Mouse (Mus musculus): Measurements from ENCODE around the gene Adora1. TPM values are rescaled to one million over a fixed set of nuclear protein-coding genes. Genes with fewer than 3 reads are reported as not detected.

Adora1 gene
- polyA plus RNA-seq, 1 experiment from 2014 or later, result 8.4 TPM

GRCm38 (mm10) chr1:134160404-134160803 lies 74.8 kb downstream of the Adora1 start:
- Histone ChIP-seq H3K9me3 (ENCODE audit: control insufficient read depth, low read length) (0 out of 2 replicates have a peak, but pooled peaks cover 3% of the 10 kb centered on the region), H3K4me3 (ENCODE audit: low read length) (no peak overlapping the region), H3K36me3 (ENCODE audit: control insufficient read depth, insufficient read depth, low read length) (no peaks in the 10 kb centered on the region), H3K9ac (ENCODE audit: low read length) (no peak overlapping the region), H3K27ac (ENCODE audit: low read length) (no peak overlapping the region), H3K27me3 (ENCODE audit: control insufficient read depth, insufficient read depth, low read depth, low read length) (no peaks in the 10 kb centered on the region), H3K4me2 (ENCODE audit: low read depth, low read length) (no peak overlapping the region), H3K4me1 (replicated peaks; ENCODE audit: control insufficient read depth, insufficient read depth, low read length) (no peaks in the 10 kb centered on the region)
- WGBS, result 77% methylated on average over 3 of the region's 3 CpGs
- no peak for ATAC-seq (ENCODE audit: low read depth)

GRCm38 (mm10) chr1:134154655-134155054 lies 80.6 kb downstream of the Adora1 start:
- no peak for ATAC-seq (ENCODE audit: low read depth)
- H3K4me3 ChIP-seq (ENCODE audit: low read length), result no peak overlapping the region
- no peaks in the 10 kb centered on the region for H3K4me1 ChIP-seq (replicated peaks; ENCODE audit: control insufficient read depth, insufficient read depth, low read length)
- H3K27me3 ChIP-seq (ENCODE audit: control insufficient read depth, insufficient read depth, low read depth, low read length), result no peaks in the 10 kb centered on the region
- H3K9me3 ChIP-seq (ENCODE audit: control insufficient read depth, low read length), result no peaks in the 10 kb centered on the region; the same call in 1 of the 2 replicates
- H3K9ac ChIP-seq (ENCODE audit: low read length), result no peak overlapping the region
- 50% methylated on average over 3 of the region's 3 CpGs for whole genome bisulfite sequencing
- no peak overlapping the region for H3K4me2 ChIP-seq (ENCODE audit: low read depth, low read length)
- H3K36me3 ChIP-seq (ENCODE audit: control insufficient read depth, insufficient read depth, low read length), result no peaks in the 10 kb centered on the region
- no peak overlapping the region for H3K27ac ChIP-seq (ENCODE audit: low read length)

- Histone ChIP-seq H3K4me2 (ENCODE audit: low read depth, low read length) (no peak overlapping the region), H3K4me3 (ENCODE audit: low read length) (no peak overlapping the region), H3K36me3 (ENCODE audit: control insufficient read depth, insufficient read depth, low read length) (no peaks in the 10 kb centered on the region), H3K9me3 (ENCODE audit: control insufficient read depth, low read length) (no peaks in the 10 kb centered on the region; the same call in 1 of the 2 replicates), H3K4me1 (replicated peaks; ENCODE audit: control insufficient read depth, insufficient read depth, low read length) (no peaks in the 10 kb centered on the region), H3K27ac (ENCODE audit: low read length) (no peak overlapping the region), H3K9ac (ENCODE audit: low read length) (no peak overlapping the region), H3K27me3 (ENCODE audit: control insufficient read depth, insufficient read depth, low read depth, low read length) (no peaks in the 10 kb centered on the region)
- WGBS, result 90% methylated on average over 3 of the region's 3 CpGs
- no peak for ATAC-seq (ENCODE audit: low read depth)
Observed at GRCm38 (mm10) chr1:134154121-134154520, 81.1 kb downstream of the Adora1 start.

- no peak for ATAC-seq (ENCODE audit: low read depth)
- Histone ChIP-seq H3K4me3 (ENCODE audit: low read length) (no peak overlapping the region), H3K9ac (ENCODE audit: low read length) (no peak overlapping the region), H3K9me3 (ENCODE audit: control insufficient read depth, low read length) (no peaks in the 10 kb centered on the region; the same call in 1 of the 2 replicates), H3K27ac (ENCODE audit: low read length) (no peak overlapping the region), H3K36me3 (ENCODE audit: control insufficient read depth, insufficient read depth, low read length) (no peaks in the 10 kb centered on the region), H3K4me1 (replicated peaks; ENCODE audit: control insufficient read depth, insufficient read depth, low read length) (no peaks in the 10 kb centered on the region), H3K4me2 (ENCODE audit: low read depth, low read length) (no peak overlapping the region), H3K27me3 (ENCODE audit: control insufficient read depth, insufficient read depth, low read depth, low read length) (no peaks in the 10 kb centered on the region)
- 61% methylated on average over 21 of the region's 21 CpGs for WGBS
Observed at GRCm38 (mm10) chr1:134152626-134153590, 82.3 kb downstream of the Adora1 start.

- Histone ChIP-seq H3K9ac (ENCODE audit: low read length) (no peak overlapping the region), H3K4me3 (ENCODE audit: low read length) (no peak overlapping the region), H3K27me3 (ENCODE audit: control insufficient read depth, insufficient read depth, low read depth, low read length) (no peaks in the 10 kb centered on the region), H3K4me2 (ENCODE audit: low read depth, low read length) (no peak overlapping the region), H3K27ac (ENCODE audit: low read length) (no peak overlapping the region), H3K9me3 (ENCODE audit: control insufficient read depth, low read length) (no peaks in the 10 kb centered on the region; the same call in 1 of the 2 replicates), H3K36me3 (ENCODE audit: control insufficient read depth, insufficient read depth, low read length) (no peaks in the 10 kb centered on the region), H3K4me1 (replicated peaks; ENCODE audit: control insufficient read depth, insufficient read depth, low read length) (no peaks in the 10 kb centered on the region)
- peak; percentile 85 for ATAC-seq (ENCODE audit: low read depth)
- WGBS, result 30% methylated on average over 13 of the region's 13 CpGs
Observed at GRCm38 (mm10) chr1:134151655-134152412, 83.4 kb downstream of the Adora1 start.

GRCm38 (mm10) chr1:134150745-134151144 lies 84.5 kb downstream of the Adora1 start:
- H3K27ac ChIP-seq (ENCODE audit: low read length), result no peak overlapping the region
- H3K36me3 ChIP-seq (ENCODE audit: control insufficient read depth, insufficient read depth, low read length), result no peaks in the 10 kb centered on the region
- 95% methylated on average over 9 of the region's 9 CpGs for WGBS
- no peaks in the 10 kb centered on the region; the same call in 1 of the 2 replicates for H3K9me3 ChIP-seq (ENCODE audit: control insufficient read depth, low read length)
- no peak overlapping the region for H3K4me2 ChIP-seq (ENCODE audit: low read depth, low read length)
- no peaks in the 10 kb centered on the region for H3K27me3 ChIP-seq (ENCODE audit: control insufficient read depth, insufficient read depth, low read depth, low read length)
- H3K9ac ChIP-seq (ENCODE audit: low read length), result no peak overlapping the region
- H3K4me1 ChIP-seq (replicated peaks; ENCODE audit: control insufficient read depth, insufficient read depth, low read length), result no peaks in the 10 kb centered on the region
- ATAC-seq (ENCODE audit: low read depth), result no peak
- no peak overlapping the region for H3K4me3 ChIP-seq (ENCODE audit: low read length)

GRCm38 (mm10) chr1:134150076-134150475 lies 85.2 kb downstream of the Adora1 start:
- WGBS, result 45% methylated on average over 8 of the region's 8 CpGs
- Histone ChIP-seq H3K9ac (ENCODE audit: low read length) (no peak overlapping the region), H3K27me3 (ENCODE audit: control insufficient read depth, insufficient read depth, low read depth, low read length) (no peaks in the 10 kb centered on the region), H3K36me3 (ENCODE audit: control insufficient read depth, insufficient read depth, low read length) (no peaks in the 10 kb centered on the region), H3K4me2 (ENCODE audit: low read depth, low read length) (no peak overlapping the region), H3K4me3 (ENCODE audit: low read length) (no peak overlapping the region), H3K4me1 (replicated peaks; ENCODE audit: control insufficient read depth, insufficient read depth, low read length) (no peaks in the 10 kb centered on the region), H3K27ac (ENCODE audit: low read length) (no peak overlapping the region), H3K9me3 (ENCODE audit: control insufficient read depth, low read length) (no peaks in the 10 kb centered on the region; the same call in 1 of the 2 replicates)
- no peak for ATAC-seq (ENCODE audit: low read depth)
